8 mouse cellular contexts compared by ENCODE assay signal in the genomic region with DNA sequence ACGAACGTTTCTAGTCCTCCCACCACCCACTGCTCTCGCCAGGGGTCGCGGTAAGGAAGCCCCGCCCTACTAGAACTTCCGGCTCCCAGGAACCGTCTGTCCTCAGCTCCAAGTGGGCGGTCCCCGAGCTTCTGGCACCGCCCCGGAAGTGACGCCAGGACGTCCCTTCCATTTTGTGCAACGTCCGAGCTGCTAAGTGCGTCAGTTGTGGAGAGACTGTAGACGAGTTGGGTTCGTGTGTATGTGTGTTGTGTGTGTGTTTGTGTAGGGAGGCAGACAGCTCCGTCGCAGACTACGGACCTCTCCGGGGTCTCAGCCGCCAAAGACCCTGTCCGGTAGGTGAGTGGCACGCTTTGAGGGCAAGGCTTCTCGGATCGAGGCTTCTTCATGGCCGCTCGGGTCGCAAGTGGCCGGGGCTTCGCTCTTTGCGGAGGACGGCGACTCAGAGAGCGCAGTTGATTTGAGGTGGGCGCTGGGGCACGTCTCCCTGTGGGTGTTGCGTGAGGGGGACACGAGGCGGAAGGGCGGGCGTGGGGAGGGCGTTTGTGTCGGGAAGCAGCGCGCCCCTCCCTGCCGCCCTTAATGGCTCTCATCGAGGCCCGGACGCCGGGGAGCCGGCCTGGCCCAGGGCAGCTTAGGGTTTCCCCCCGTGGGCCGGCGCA. TPM values are rescaled to one million over a fixed set of nuclear protein-coding genes. Genes with fewer than 3 reads are reported as not detected.
A peak's percentile ranks its signal among the peaks of the same experiment; 100 is the strongest.
DNase-seq lines count a peak whose midpoint lies in the region; ATAC-seq and TF ChIP-seq lines count a peak whose summit lies in the region.

TSS of gene Srsf5 (plus strand) at position 171 of the 662 bp plus-strand sequence.

- peaks cover 24% of the 10 kb centered on the region for H3K36me3 ChIP-seq in hindbrain, embryonic 13.5 days

- H3K27ac ChIP-seq in hindbrain, embryonic 13.5 days: peak within 1 kb of the TSS; percentile 95

- POLR2A ChIA-PET in Patski (lab: Charles Lee): interaction anchor here (0.6 kb wide), 1 partner anchor 174 kb away, joined by 3 read pairs; no protein-coding TSS in a partner anchor

- H3K9ac ChIP-seq in hindbrain, embryonic 13.5 days: peak within 1 kb of the TSS; percentile 85

- no peak for TF ChIP-seq CTCF in Patski (IDR thresholded peaks at IDR 0.05)

- 0% methylated on average over 53 of the region's 57 CpGs for WGBS in hindbrain, embryonic 13.5 days

- H3K4me1 ChIP-seq in hindbrain, embryonic 13.5 days (replicated peaks): peaks cover 24% of the 10 kb centered on the region

- CTCF ChIA-PET in Patski (lab: Charles Lee): no interaction called here

- peak within 1 kb of the TSS; percentile 71 for H3K4me3 ChIP-seq in hindbrain, embryonic 13.5 days

- peak; percentile 62 for DNase-seq in Patski (ENCODE audit: low read depth, low spot score)
- peak; percentile 99 for DNase-seq in cerebellum, postnatal 14 days
- peak; percentile 96 to 97 for DNase-seq in frontal cortex, postnatal 14 days (ENCODE audit: low spot score in 2 of 2)
- peak; percentile 94 to 95 for DNase-seq in layer of hippocampus, postnatal 25 days (ENCODE audit: extremely low spot score in 1 of 2, low spot score in 1 of 2)
- peak; percentile 99 for DNase-seq in lung, postnatal 25 days (ENCODE audit: low spot score)
- DNase-seq in retina, embryonic 14.5 days (ENCODE audit: low spot score): peak; percentile 99
- DNase-seq in thymus, postnatal 4 days: peak; percentile 99

- in situ Hi-C loops in Patski (cut with MboI; ENCODE audit: low pct_unique_long_range_greater_than_20kb): no loop called here

- peak; percentile 61 for ATAC-seq in Patski
- peak; percentile 94 for ATAC-seq in hindbrain, embryonic 13.5 days (ENCODE audit: low FRiP score)

- H3K4me2 ChIP-seq in hindbrain, embryonic 13.5 days: peak within 1 kb of the TSS; percentile 68

- no peaks in the 10 kb centered on the region for H3K9me3 ChIP-seq in hindbrain, embryonic 13.5 days

- H3K27me3 ChIP-seq in Patski: no peaks in the 10 kb centered on the region
- H3K27me3 ChIP-seq in hindbrain, embryonic 13.5 days: no peaks in the 10 kb centered on the region

RNA-seq across cellular contexts. Expression of gene Srsf5, which starts in this region (rescaled TPM):
- 435 TPM for polyA plus RNA-seq in Patski (2021)
- polyA plus RNA-seq in hindbrain, embryonic 13.5 days (2015; fragmentation: Nextera tagmentation; extraction: Ambion mirVana): 479 and 495 TPM in 2 replicates
- total RNA-seq in layer of hippocampus, postnatal 25 days (2021): 100 to 1,000 TPM; 240 to 377 TPM

Comparison
In these comparisons a context has a peak if more than half of its experiments do, and no peak if none do; other contexts are left out.
1. Peak in every context shown above with its lines: DNase-seq, ATAC-seq, H3K4me3 ChIP-seq and H3K27ac ChIP-seq.